Mouse (Mus musculus) heart, embryonic 16.5 days (tissue): Measurements from ENCODE around the gene Sema4a. TPM values are rescaled to one million over a fixed set of nuclear protein-coding genes. Genes with fewer than 3 reads are reported as not detected.

Experiments
- ATAC-seq: fragments of 200-750 bp; cut with Nextera tagmentation; replicated peaks from 2 replicates; pipeline ENCODE4 v1.8.0; 2017; ENCODE audit warnings: moderate number of reproducible peaks; ENCODE audit not compliant: insufficient read depth, low FRiP score; ENCODE audit errors: extremely low read depth
- H3K27ac ChIP-seq: fragments of 300-500 bp; sonication (generic); 2 replicates; pipeline ENCODE4 v1.5.1; 2014; ENCODE audit warnings: mild to moderate bottlenecking, low read length, control low read depth, moderate library complexity
- H3K27me3 ChIP-seq: fragments of 300-500 bp; sonication (generic); 2 replicates; pipeline ENCODE4 v1.6.1; 2014; ENCODE audit warnings: low read length, mixed read lengths; ENCODE audit not compliant: control insufficient read depth, insufficient read depth
- H3K36me3 ChIP-seq: fragments of 300-500 bp; sonication (generic); 2 replicates; pipeline ENCODE4 v1.6.1; 2014; ENCODE audit not compliant: control insufficient read depth, insufficient read depth
- H3K4me1 ChIP-seq: fragments of 300-500 bp; sonication (generic); 2 replicates; pipeline ENCODE4 v1.6.1; 2014; ENCODE audit warnings: low read length, mixed read lengths; ENCODE audit not compliant: control insufficient read depth, insufficient read depth
- H3K4me2 ChIP-seq: fragments of 300-500 bp; sonication (generic); 2 replicates; pipeline ENCODE4 v1.6.1; 2014; ENCODE audit warnings: low read depth, mild to moderate bottlenecking, control low read depth, low read length
- H3K4me3 ChIP-seq: fragments of 300-500 bp; sonication (generic); 2 replicates; pipeline ENCODE4 v1.5.1; 2014; ENCODE audit warnings: mild to moderate bottlenecking, control low read depth, low read length
- H3K9ac ChIP-seq: fragments of 300-500 bp; sonication (generic); 2 replicates; pipeline ENCODE4 v1.6.1; 2014; ENCODE audit warnings: low read length, control low read depth
- H3K9me3 ChIP-seq: fragments of 300-500 bp; sonication (generic); replicated peaks from 2 replicates; pipeline ENCODE4 v1.6.1; 2016; ENCODE audit warnings: low read length; ENCODE audit not compliant: control insufficient read depth
- WGBS: fragments of 180-500 bp; shearing (Covaris S2); extraction: QIAGEN DNeasy Blood & Tissue Kit; methylation state at CpG from one replicate; pipeline ENCODE4 v1.1.7; 2014; 5-methylcytosine and 5-hydroxymethylcytosine counted together
- polyA plus RNA-seq: library from polyadenylated mRNA; unstranded; fragments of >200 nt; fragmentation: Nextera tagmentation; extraction: Ambion mirVana; gene quantifications from 2 replicates; pipeline ENCODE4 v1.2.1, GENCODE M21; 2015

The Sema4a gene
- 3.0 and 3.7 TPM in 2 replicates for polyA plus RNA-seq

- H3K4me2 ChIP-seq, result no peak within 1 kb of the TSS
- peaks cover 11% of the 10 kb centered on the region for H3K27me3 ChIP-seq
- H3K9ac ChIP-seq, result no peak within 1 kb of the TSS
- H3K4me3 ChIP-seq, result no peak within 1 kb of the TSS
- no peaks in the 10 kb centered on the region for H3K9me3 ChIP-seq
- ATAC-seq, result no peak
- no peaks in the 10 kb centered on the region for H3K4me1 ChIP-seq
- no peaks in the 10 kb centered on the region for H3K36me3 ChIP-seq
- WGBS, result 36% methylated on average over 12 of the region's 12 CpGs
- H3K27ac ChIP-seq, result no peak within 1 kb of the TSS
These were observed at the start of gene Sema4a for GRCm38 (mm10) chr3:88460983-88461696. TSS of gene Sema4a (minus strand) at chr3:88461182.

- Histone ChIP-seq H3K27ac (peak within 1 kb of the TSS; percentile 94), H3K4me1 (peaks cover 37% of the 10 kb centered on the region), H3K9me3 (no peaks in the 10 kb centered on the region), H3K27me3 (no peaks in the 10 kb centered on the region), H3K36me3 (no peaks in the 10 kb centered on the region), H3K9ac (peak within 1 kb of the TSS; percentile 75), H3K4me2 (peak within 1 kb of the TSS; percentile 77), H3K4me3 (peak within 1 kb of the TSS; percentile 58)
- peak; percentile 91 for ATAC-seq
- WGBS, result under 1% methylated on average over 29 of the region's 31 CpGs
These were observed 48.9 kb upstream of the Sema4a start, which contains the start of gene Lmna for GRCm38 (mm10) chr3:88509692-88510420. TSS of gene Lmna (minus strand) at chr3:88509956.

GRCm38 (mm10) chr3:88509250-88509649, 48.3 kb upstream of the Sema4a start:
- Histone ChIP-seq H3K27me3 (no peaks in the 10 kb centered on the region), H3K4me3 (peak overlapping the region; percentile 58), H3K4me1 (peaks cover 32% of the 10 kb centered on the region), H3K9me3 (no peaks in the 10 kb centered on the region), H3K27ac (peak overlapping the region; percentile 94), H3K36me3 (no peaks in the 10 kb centered on the region), H3K9ac (peak overlapping the region; percentile 75), H3K4me2 (peak overlapping the region; percentile 77)
- ATAC-seq, result 0 out of 2 replicates have a peak, but pooled peaks have one; percentile 2
- 58% methylated on average over 3 of the region's 3 CpGs for WGBS

GRCm38 (mm10) chr3:88505765-88506164, 44.8 kb upstream of the Sema4a start:
- Histone ChIP-seq H3K4me3 (no peak overlapping the region), H3K4me1 (peaks cover 33% of the 10 kb centered on the region), H3K4me2 (no peak overlapping the region), H3K9ac (no peak overlapping the region), H3K9me3 (no peaks in the 10 kb centered on the region), H3K27ac (no peak overlapping the region), H3K36me3 (no peaks in the 10 kb centered on the region), H3K27me3 (no peaks in the 10 kb centered on the region)
- no peak for ATAC-seq
- WGBS, result 50% methylated on average over 7 of the region's 7 CpGs

GRCm38 (mm10) chr3:88505081-88505480, 44.1 kb upstream of the Sema4a start:
- Histone ChIP-seq H3K9ac (no peak overlapping the region), H3K4me3 (no peak overlapping the region), H3K9me3 (no peaks in the 10 kb centered on the region), H3K36me3 (no peaks in the 10 kb centered on the region), H3K4me1 (peaks cover 32% of the 10 kb centered on the region), H3K27me3 (no peaks in the 10 kb centered on the region), H3K4me2 (no peak overlapping the region), H3K27ac (no peak overlapping the region)
- WGBS, result 74% methylated on average over 6 of the region's 6 CpGs
- no peak for ATAC-seq

- 44% methylated on average over 8 of the region's 8 CpGs for WGBS
- Histone ChIP-seq H3K4me1 (peaks cover 26% of the 10 kb centered on the region), H3K4me2 (peak overlapping the region; percentile 94; the same call in 1 of the 2 replicates)
These were observed 43.1 kb upstream of the Sema4a start for GRCm38 (mm10) chr3:88503881-88504746.

GRCm38 (mm10) chr3:88503505-88503863, 42.5 kb upstream of the Sema4a start:
- H3K27ac ChIP-seq, result peak overlapping the region; percentile 90
- no peaks in the 10 kb centered on the region for H3K36me3 ChIP-seq
- H3K9me3 ChIP-seq, result no peaks in the 10 kb centered on the region
- peaks cover 25% of the 10 kb centered on the region for H3K4me1 ChIP-seq
- H3K9ac ChIP-seq, result peak overlapping the region; percentile 91
- peak overlapping the region; percentile 94 for H3K4me2 ChIP-seq
- H3K27me3 ChIP-seq, result no peaks in the 10 kb centered on the region
- 13% methylated on average over 4 of the region's 4 CpGs for whole genome bisulfite sequencing
- H3K4me3 ChIP-seq, result peak overlapping the region; percentile 71
- peak; percentile 30; the same call in 1 of the 2 replicates for ATAC-seq

More at GRCm38 (mm10) chr3:88503881-88504746, 43.1 kb upstream of the Sema4a start:
- H3K9ac ChIP-seq, result peak overlapping the region; percentile 91
- no peak for ATAC-seq
- peak overlapping the region; percentile 90 for H3K27ac ChIP-seq
- H3K27me3 ChIP-seq, result no peaks in the 10 kb centered on the region
- no peaks in the 10 kb centered on the region for H3K9me3 ChIP-seq
- no peaks in the 10 kb centered on the region for H3K36me3 ChIP-seq
- no peak overlapping the region for H3K4me3 ChIP-seq

- peak overlapping the region; percentile 90 for H3K27ac ChIP-seq
- no peaks in the 10 kb centered on the region for H3K36me3 ChIP-seq
- H3K9ac ChIP-seq, result peak overlapping the region; percentile 91
- H3K27me3 ChIP-seq, result no peaks in the 10 kb centered on the region
- under 1% methylated on average over 55 of the region's 55 CpGs for WGBS
- peak overlapping the region; percentile 71 for H3K4me3 ChIP-seq
- H3K4me1 ChIP-seq, result peaks cover 25% of the 10 kb centered on the region
- peak; percentile 90 for ATAC-seq
- H3K4me2 ChIP-seq, result peak overlapping the region; percentile 94
- no peaks in the 10 kb centered on the region for H3K9me3 ChIP-seq
These were observed 41.9 kb upstream of the Sema4a start for GRCm38 (mm10) chr3:88502641-88503504.
